Mouse (Mus musculus): ENCODE measurements around the gene Adamts1. TPM values are rescaled to one million over a fixed set of nuclear protein-coding genes. Genes with fewer than 3 reads are reported as not detected.

The Adamts1 gene
- 34.2 and 42.8 TPM in 2 replicates for total RNA-seq (2021)
- long read RNA-seq, experiment 1, full-length matches to known transcripts: 16 of 23 reads
- long read RNA-seq, experiment 1, partial matches to known transcripts: 3 of 23 reads
- long read RNA-seq, experiment 1, other reads (novel, unspliced or antisense): 4 of 23 reads
- long read RNA-seq, experiment 2, full-length matches to known transcripts: 32 of 48 reads
- long read RNA-seq, experiment 2, partial matches to known transcripts: 12 of 48 reads
- long read RNA-seq, experiment 2, other reads (novel, unspliced or antisense): 4 of 48 reads

GRCm38 (mm10) chr16:85802954-85803353 is at the start of gene Adamts1:
Gene Adamts1 (minus strand): TSS chr16:85803113.
- DNase-seq: peak; percentile 87

GRCm38 (mm10) chr16:85827066-85827465 is 24.2 kb upstream of the Adamts1 start:
- no peak for DNase-seq

- DNase-seq: no peak
Measured at GRCm38 (mm10) chr16:85822330-85822916, 19.5 kb upstream of the Adamts1 start.

GRCm38 (mm10) chr16:85819808-85820458 is 17.0 kb upstream of the Adamts1 start:
- no peak for DNase-seq

GRCm38 (mm10) chr16:85814116-85814515 is 11.2 kb upstream of the Adamts1 start:
- DNase-seq: no peak

GRCm38 (mm10) chr16:85807626-85808025 is 4.7 kb upstream of the Adamts1 start:
- peak; percentile 72 for DNase-seq

GRCm38 (mm10) chr16:85807072-85807471 is 4.2 kb upstream of the Adamts1 start:
- DNase-seq: peak; percentile 70

- DNase-seq: no peak
Measured at GRCm38 (mm10) chr16:85805581-85805980, 2.7 kb upstream of the Adamts1 start.

GRCm38 (mm10) chr16:85803613-85804551 is 969 bp upstream of the Adamts1 start:
- DNase-seq: peak; percentile 79

GRCm38 (mm10) chr16:85801971-85802811 is 722 bp downstream of the Adamts1 start:
- peak; percentile 67 for DNase-seq

GRCm38 (mm10) chr16:85801252-85801651 is 1.7 kb downstream of the Adamts1 start:
- peak; percentile 86 for DNase-seq

GRCm38 (mm10) chr16:85800691-85801090 is 2.2 kb downstream of the Adamts1 start:
- DNase-seq: peak; percentile 95

GRCm38 (mm10) chr16:85799971-85800370 is 2.9 kb downstream of the Adamts1 start:
- DNase-seq: no peak

- DNase-seq: no peak
Measured at GRCm38 (mm10) chr16:85798334-85798733, 4.6 kb downstream of the Adamts1 start.

GRCm38 (mm10) chr16:85797161-85797560 is 5.8 kb downstream of the Adamts1 start:
- DNase-seq: no peak

- no peak for DNase-seq
Measured at GRCm38 (mm10) chr16:85795731-85796130, 7.2 kb downstream of the Adamts1 start.

- no peak for DNase-seq
Measured at GRCm38 (mm10) chr16:85793166-85793830, 9.6 kb downstream of the Adamts1 start.

- no peak for DNase-seq
Measured at GRCm38 (mm10) chr16:85781076-85781475, 21.8 kb downstream of the Adamts1 start.

- DNase-seq: no peak
Measured at GRCm38 (mm10) chr16:85779775-85780174, 23.1 kb downstream of the Adamts1 start.

GRCm38 (mm10) chr16:85772272-85772671 is 30.6 kb downstream of the Adamts1 start:
- no peak for DNase-seq

GRCm38 (mm10) chr16:85767341-85767740 is 35.6 kb downstream of the Adamts1 start:
- DNase-seq: no peak

Data from adrenal gland, postnatal 14 days (tissue).